Mouse (Mus musculus) bone marrow macrophage, adult 2 months (primary cell): ENCODE data around the gene Tmprss11g.

Experiments
- CTCF ChIP-seq: IDR thresholded peaks from 2 replicates; pipeline ENCODE4 v1.5.1; 2012; ENCODE audit warnings: low read depth, mild to moderate bottlenecking, low read length, moderate library complexity
- POLR2A ChIP-seq: IDR thresholded peaks from 2 replicates; pipeline ENCODE4 v1.6.1; 2012; ENCODE audit warnings: mild to moderate bottlenecking, low read depth, low read length, borderline replicate concordance

DNA sequence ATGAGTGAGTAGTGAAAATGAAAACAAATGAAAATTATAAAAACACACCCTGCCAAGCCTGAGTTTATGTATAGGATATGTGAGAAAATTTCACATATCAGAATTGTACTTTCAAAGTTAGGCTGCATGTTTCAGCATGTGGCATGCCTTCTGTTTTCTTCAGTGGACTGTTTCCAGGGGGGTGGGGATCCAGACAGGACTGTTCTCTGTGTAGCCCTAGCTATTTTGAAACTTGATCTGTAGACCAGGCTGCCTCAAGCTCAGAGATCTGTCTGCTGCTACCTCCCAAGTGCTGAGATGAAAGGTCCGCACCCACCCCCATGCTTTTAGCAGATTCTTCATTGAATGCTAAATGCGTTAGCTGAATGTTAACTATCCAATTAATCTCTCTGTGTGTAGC, 10.3 kb upstream of the Tmprss11g start:
- no peak for TF ChIP-seq CTCF
- TF ChIP-seq POLR2A, result no peak
